Mouse (Mus musculus) lung, postnatal 0 days (tissue): Measurements from ENCODE around the gene Fam102a.

Source experiments
- CTCF ChIP-seq: IDR thresholded peaks from 2 replicates; pipeline ENCODE4 v1.5.1; 2016; ENCODE audit warnings: antibody characterized with exemption, mild to moderate bottlenecking
- EP300 ChIP-seq: IDR thresholded peaks from 2 replicates; pipeline ENCODE4 v1.6.1; 2016; ENCODE audit warnings: antibody characterized with exemption, mild to moderate bottlenecking, control low read depth

- TF ChIP-seq CTCF (no peak), EP300 (no peak)
These were observed 33.8 kb downstream of the Fam102a start for GRCm38 (mm10) chr2:32568941-32569340.
